Mouse (Mus musculus): ENCODE results near the gene Tsc1. TPM values are rescaled to one million over a fixed set of nuclear protein-coding genes. Genes with fewer than 3 reads are reported as not detected.
A peak's percentile ranks its signal among the peaks of the same experiment; 100 is the strongest.

The Tsc1 gene
- total RNA-seq, 2 experiments from 2014 or later, result 23.5 to 24.7 TPM

- DNase-seq (ENCODE audit: low spot score), result no peak
- intact Hi-C loops (cut with DNase I), result no loop called here
These were observed 2.1 kb upstream of the Tsc1 start for GRCm38 (mm10) chr2:28638886-28639285.

GRCm38 (mm10) chr2:28639794-28640193 is 1.2 kb upstream of the Tsc1 start:
- DNase-seq (ENCODE audit: low spot score), result no peak
- intact Hi-C loops (cut with DNase I), result loop anchor here (5.0 kb wide), 1 partner anchor 203 kb away; the partner anchor contains the start of genes Ddx31 and Gtf3c4

- intact Hi-C loops (cut with DNase I), result loop anchor here (5.0 kb wide), 1 partner anchor 201 kb away; the partner anchor contains the start of genes Ddx31 and Gtf3c4
These were observed 460 bp downstream of the Tsc1 start for GRCm38 (mm10) chr2:28641435-28641941.

GRCm38 (mm10) chr2:28643081-28643480 is 2.1 kb downstream of the Tsc1 start:
- intact Hi-C loops (cut with DNase I), result loop anchor here (5.0 kb wide), 1 partner anchor 199 kb away; the partner anchor contains the start of genes Ddx31 and Gtf3c4
- DNase-seq (ENCODE audit: low spot score), result no peak

More at GRCm38 (mm10) chr2:28641435-28641941, 460 bp downstream of the Tsc1 start:
- DNase-seq (ENCODE audit: low spot score), result no peak

GRCm38 (mm10) chr2:28650526-28650925 is 9.5 kb downstream of the Tsc1 start:
- intact Hi-C loops (cut with DNase I), result no loop called here

GRCm38 (mm10) chr2:28653351-28653750 is 12.3 kb downstream of the Tsc1 start:
- intact Hi-C loops (cut with DNase I), result no loop called here

More at GRCm38 (mm10) chr2:28650526-28650925, 9.5 kb downstream of the Tsc1 start:
- no peak for DNase-seq (ENCODE audit: low spot score)

GRCm38 (mm10) chr2:28654295-28654694 is 13.3 kb downstream of the Tsc1 start:
- intact Hi-C loops (cut with DNase I), result no loop called here
- DNase-seq (ENCODE audit: low spot score), result no peak

More at GRCm38 (mm10) chr2:28653351-28653750, 12.3 kb downstream of the Tsc1 start:
- no peak for DNase-seq (ENCODE audit: low spot score)

GRCm38 (mm10) chr2:28656216-28656615 is 15.2 kb downstream of the Tsc1 start:
- DNase-seq (ENCODE audit: low spot score), result no peak
- intact Hi-C loops (cut with DNase I), result no loop called here

GRCm38 (mm10) chr2:28662891-28663290 is 21.9 kb downstream of the Tsc1 start:
- DNase-seq (ENCODE audit: low spot score), result no peak
- intact Hi-C loops (cut with DNase I), result no loop called here

- intact Hi-C loops (cut with DNase I), result no loop called here
- DNase-seq (ENCODE audit: low spot score), result no peak
These were observed 24.8 kb downstream of the Tsc1 start for GRCm38 (mm10) chr2:28665818-28666217.

- DNase-seq (ENCODE audit: low spot score), result no peak
- intact Hi-C loops (cut with DNase I), result no loop called here
These were observed 30.4 kb downstream of the Tsc1 start for GRCm38 (mm10) chr2:28671438-28671837.

GRCm38 (mm10) chr2:28676005-28676404 is 35.0 kb downstream of the Tsc1 start:
- no peak for DNase-seq (ENCODE audit: low spot score)
- intact Hi-C loops (cut with DNase I), result no loop called here

- DNase-seq (ENCODE audit: low spot score), result no peak
- intact Hi-C loops (cut with DNase I), result no loop called here
These were observed 39.7 kb downstream of the Tsc1 start for GRCm38 (mm10) chr2:28680710-28681109.

GRCm38 (mm10) chr2:28681718-28682117 is 40.7 kb downstream of the Tsc1 start:
- intact Hi-C loops (cut with DNase I), result no loop called here

GRCm38 (mm10) chr2:28685895-28686294 is 44.9 kb downstream of the Tsc1 start:
- intact Hi-C loops (cut with DNase I), result no loop called here
- no peak for DNase-seq (ENCODE audit: low spot score)

More at GRCm38 (mm10) chr2:28681718-28682117, 40.7 kb downstream of the Tsc1 start:
- DNase-seq (ENCODE audit: low spot score), result no peak

- DNase-seq (ENCODE audit: low spot score), result no peak
- intact Hi-C loops (cut with DNase I), result no loop called here
These were observed 47.4 kb downstream of the Tsc1 start for GRCm38 (mm10) chr2:28688431-28688830.

- intact Hi-C loops (cut with DNase I), result no loop called here
- DNase-seq (ENCODE audit: low spot score), result no peak
These were observed 51.7 kb downstream of the Tsc1 start for GRCm38 (mm10) chr2:28692692-28693091.

- intact Hi-C loops (cut with DNase I), result no loop called here
- no peak for DNase-seq (ENCODE audit: low spot score)
These were observed 57.5 kb downstream of the Tsc1 start for GRCm38 (mm10) chr2:28698566-28698965.

GRCm38 (mm10) chr2:28699361-28700335 is 58.6 kb downstream of the Tsc1 start, which contains the start of the genes Spaca9 and Ak8:
TSS of gene Spaca9 (minus strand) at chr2:28699727.
TSS of gene Ak8 (plus strand) at chr2:28700164.
- DNase-seq (ENCODE audit: low spot score), result peak; percentile 56
- intact Hi-C loops (cut with DNase I), result no loop called here

- no peak for DNase-seq (ENCODE audit: low spot score)
- intact Hi-C loops (cut with DNase I), result no loop called here
These were observed 60.7 kb downstream of the Tsc1 start for GRCm38 (mm10) chr2:28701646-28702262.
